Mouse (Mus musculus): ENCODE measurements around the gene Olfr339.
"Not testable (repeated sequence)": the region's sequence is repeated elsewhere in the genome, so short reads cannot be mapped to it uniquely, and the experiment has no call there.

Olfr339 gene

GRCm38 (mm10) chr2:36418647-36419046, at the start of gene Olfr339:
Gene Olfr339, plus strand, starts transcription at chr2:36418947.
- no peak for DNase-seq (ENCODE audit: extremely low read depth, low read depth)

GRCm38 (mm10) chr2:36373219-36373618, 45.5 kb upstream of the Olfr339 start, which contains the start of gene Olfr338:
Gene Olfr338, plus strand, starts transcription at chr2:36373519.
- no peak for DNase-seq (ENCODE audit: extremely low read depth, low read depth)

- DNase-seq (ENCODE audit: extremely low read depth, low read depth), result not testable (repeated sequence)
These were observed 3.6 kb upstream of the Olfr339 start for GRCm38 (mm10) chr2:36415174-36415573.

DNA sequence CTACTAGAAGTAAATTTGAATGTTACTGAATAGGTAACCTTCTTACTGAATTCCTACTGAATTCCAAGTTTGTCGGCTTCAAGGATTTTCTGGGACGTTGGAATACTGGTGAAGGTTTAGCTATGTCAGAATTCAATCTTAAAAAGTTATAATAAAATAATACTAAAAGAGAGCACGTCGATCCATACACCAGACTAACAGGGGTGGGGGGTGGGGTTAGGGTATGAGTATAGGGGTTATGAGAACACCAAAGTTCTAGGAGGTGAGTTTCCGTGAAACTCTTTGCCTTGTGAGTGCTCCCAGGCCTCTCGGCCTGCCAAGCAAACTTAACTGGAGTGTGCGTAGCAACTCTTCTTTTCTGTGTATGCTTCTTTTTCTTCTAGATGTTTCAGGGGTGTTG, 3.2 kb upstream of the Olfr339 start:
- DNase-seq (ENCODE audit: extremely low read depth, low read depth), result not testable (repeated sequence)

- DNase-seq (ENCODE audit: extremely low read depth, low read depth), result no peak
These were observed 33.5 kb downstream of the Olfr339 start, which contains the start of gene Olfr340 for GRCm38 (mm10) chr2:36452287-36452686. Gene Olfr340, plus strand, starts transcription at chr2:36452587.

GRCm38 (mm10) chr2:36473634-36474033, 54.9 kb downstream of the Olfr339 start:
- no peak for DNase-seq (ENCODE audit: extremely low read depth, low read depth)

All from MEL-GATA-1-ER (cell line).